Mouse (Mus musculus) forebrain, embryonic 11.5 days (tissue): ENCODE data around the gene Dbndd2. TPM values are rescaled to one million over a fixed set of nuclear protein-coding genes. Genes with fewer than 3 reads are reported as not detected.

Experiments
- ATAC-seq: fragments of 200-750 bp; cut with Nextera tagmentation; replicated peaks from 2 replicates; pipeline ENCODE4 v1.8.0; 2017; ENCODE audit warnings: moderate TSS enrichment; ENCODE audit not compliant: low FRiP score
- DNase-seq: peaks from one replicate; pipeline ENCODE4 v3.0.0-alpha.2; 2017; ENCODE audit warnings: low spot score
- H3K27ac ChIP-seq: fragments of 300-500 bp; sonication (generic); 2 replicates; pipeline ENCODE4 v1.5.1; 2014; ENCODE audit warnings: low read depth, low read length
- H3K27me3 ChIP-seq: fragments of 300-500 bp; sonication (generic); 2 replicates; pipeline ENCODE4 v1.6.1; 2014; ENCODE audit warnings: mild to moderate bottlenecking, low read length, mixed read lengths; ENCODE audit not compliant: control insufficient read depth, insufficient read depth
- H3K36me3 ChIP-seq: fragments of 300-500 bp; sonication (generic); 2 replicates; pipeline ENCODE4 v1.6.1; 2014; ENCODE audit warnings: mild to moderate bottlenecking, low read length, moderate library complexity, mixed read lengths; ENCODE audit not compliant: control insufficient read depth, insufficient read depth
- H3K4me1 ChIP-seq: fragments of 300-500 bp; sonication (generic); replicated peaks from 2 replicates; pipeline ENCODE4 v1.6.1; 2014; ENCODE audit warnings: low read length, mixed read lengths; ENCODE audit not compliant: control insufficient read depth, insufficient read depth
- H3K4me2 ChIP-seq: fragments of 300-500 bp; sonication (generic); 2 replicates; pipeline ENCODE4 v1.6.1; 2014; ENCODE audit warnings: low read depth, mild to moderate bottlenecking, low read length, moderate library complexity, mixed read lengths; ENCODE audit not compliant: severe bottlenecking
- H3K4me3 ChIP-seq: fragments of 300-500 bp; sonication (generic); 2 replicates; pipeline ENCODE4 v1.5.1; 2014; ENCODE audit warnings: low read depth, low read length
- H3K9ac ChIP-seq: fragments of 300-500 bp; sonication (generic); 2 replicates; pipeline ENCODE4 v1.6.1; 2014; ENCODE audit warnings: low read length
- H3K9me3 ChIP-seq: fragments of 300-500 bp; sonication (generic); 2 replicates; pipeline ENCODE4 v1.6.1; 2016; ENCODE audit warnings: low read length, mixed read lengths; ENCODE audit not compliant: control insufficient read depth
- WGBS: fragments of 180-500 bp; shearing (Covaris S2); extraction: QIAGEN DNeasy Blood & Tissue Kit; methylation state at CpG from one replicate; pipeline ENCODE4 v1.1.7; 2014; 5-methylcytosine and 5-hydroxymethylcytosine counted together
- polyA plus RNA-seq: library from polyadenylated mRNA; unstranded; fragments of >200 nt; fragmentation: Nextera tagmentation; extraction: Ambion mirVana; gene quantifications from 2 replicates; pipeline ENCODE4 v1.2.1, GENCODE M21; 2014

Dbndd2 gene
- polyA plus RNA-seq, 1 experiment from 2014 or later: 3.4 TPM

DNA sequence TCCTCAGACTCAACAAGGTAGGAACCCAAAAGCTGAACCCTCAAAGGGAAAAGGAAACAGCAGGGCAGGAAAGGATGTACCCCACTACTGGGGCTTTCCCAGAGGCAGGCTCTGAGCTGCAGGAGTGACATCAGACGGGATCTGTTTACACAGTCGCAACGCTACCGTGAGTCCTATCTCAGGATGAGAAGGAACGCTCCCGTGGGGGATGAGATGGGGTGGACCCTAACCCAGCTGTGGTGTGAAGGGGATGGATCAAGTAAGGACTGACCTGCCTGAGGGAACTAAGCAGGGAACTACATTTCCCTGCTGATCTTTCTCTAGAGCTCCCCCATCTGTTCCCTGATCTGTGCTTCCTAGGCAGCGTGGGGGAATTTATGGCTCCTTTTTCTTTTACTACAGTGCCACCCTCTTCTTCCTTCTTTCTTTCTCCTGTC is 29.0 kb upstream of the Dbndd2 start, which contains the start of gene Sys1:
Sys1 (plus strand) TSS at position 101 of the 437 bp plus-strand sequence.
- no peaks in the 10 kb centered on the region for H3K27me3 ChIP-seq
- H3K9ac ChIP-seq: peak within 1 kb of the TSS; percentile 49
- H3K9me3 ChIP-seq: no peaks in the 10 kb centered on the region
- peak within 1 kb of the TSS; percentile 36; the same call in 1 of the 2 replicates for H3K4me2 ChIP-seq
- no peaks in the 10 kb centered on the region for H3K36me3 ChIP-seq
- H3K27ac ChIP-seq: 0 out of 2 replicates have a peak within 1 kb of the TSS, but pooled peaks have one; percentile 12
- H3K4me3 ChIP-seq: no peak within 1 kb of the TSS
- DNase-seq: no peak
- peaks cover 3% of the 10 kb centered on the region; the same call in 1 of the 2 replicates for H3K4me1 ChIP-seq
- WGBS: 0% methylated on average over 7 of the region's 7 CpGs
- ATAC-seq: no peak

DNA sequence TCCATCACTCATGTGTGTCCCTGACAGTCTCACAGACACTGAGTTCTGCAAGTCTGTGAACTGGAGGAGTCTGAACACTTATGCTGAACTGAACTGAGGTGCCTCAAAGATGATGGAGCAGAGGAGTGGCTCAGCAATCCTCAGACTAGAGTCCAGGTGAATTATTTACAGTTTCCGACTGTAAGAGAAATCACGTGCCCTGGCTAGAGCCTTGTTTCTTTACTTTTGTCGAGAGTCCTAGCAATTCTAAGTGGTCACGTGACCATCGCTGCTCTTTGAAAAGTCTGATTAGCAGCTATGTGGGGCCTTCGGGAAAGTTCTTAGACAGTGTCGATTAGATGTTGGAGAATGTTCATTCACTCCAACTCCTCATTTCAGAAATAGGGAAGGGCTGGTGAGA is 28.0 kb upstream of the Dbndd2 start:
- no peak overlapping the region for H3K9ac ChIP-seq
- no peaks in the 10 kb centered on the region for H3K27me3 ChIP-seq
- no peak overlapping the region for H3K4me2 ChIP-seq
- H3K4me1 ChIP-seq: peaks cover 4% of the 10 kb centered on the region; the same call in 1 of the 2 replicates
- 74% methylated on average over 7 of the region's 7 CpGs for WGBS
- no peak overlapping the region for H3K27ac ChIP-seq
- no peaks in the 10 kb centered on the region for H3K9me3 ChIP-seq
- H3K4me3 ChIP-seq: no peak overlapping the region
- ATAC-seq: no peak
- no peaks in the 10 kb centered on the region for H3K36me3 ChIP-seq
- DNase-seq: no peak

DNA sequence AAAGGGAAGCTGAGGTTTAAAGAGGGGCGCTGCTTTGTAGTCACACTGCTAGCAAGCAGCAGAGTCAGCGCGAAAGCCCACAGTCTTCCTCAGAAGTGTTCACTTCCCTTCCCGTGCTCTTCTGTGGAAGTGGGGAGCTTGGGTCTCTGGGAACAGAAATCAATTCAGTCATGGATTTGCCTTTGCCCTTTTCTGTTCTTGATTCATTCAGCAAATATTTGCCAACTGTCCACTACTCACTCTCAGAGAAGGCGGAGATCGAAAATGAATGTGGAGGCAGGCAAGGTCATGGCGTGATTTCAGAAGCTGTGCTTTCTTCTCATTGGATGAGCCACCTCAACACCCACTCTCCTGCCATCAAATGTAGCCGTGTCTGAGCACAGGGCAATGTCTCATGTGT is 27.4 kb upstream of the Dbndd2 start:
- Histone ChIP-seq H3K27ac (no peak overlapping the region), H3K4me1 (peaks cover 4% of the 10 kb centered on the region; the same call in 1 of the 2 replicates), H3K36me3 (no peaks in the 10 kb centered on the region), H3K4me3 (no peak overlapping the region), H3K4me2 (no peak overlapping the region), H3K27me3 (no peaks in the 10 kb centered on the region), H3K9ac (no peak overlapping the region), H3K9me3 (no peaks in the 10 kb centered on the region)
- 88% methylated on average over 8 of the region's 8 CpGs for WGBS
- DNase-seq (no peak), ATAC-seq (no peak)

DNA sequence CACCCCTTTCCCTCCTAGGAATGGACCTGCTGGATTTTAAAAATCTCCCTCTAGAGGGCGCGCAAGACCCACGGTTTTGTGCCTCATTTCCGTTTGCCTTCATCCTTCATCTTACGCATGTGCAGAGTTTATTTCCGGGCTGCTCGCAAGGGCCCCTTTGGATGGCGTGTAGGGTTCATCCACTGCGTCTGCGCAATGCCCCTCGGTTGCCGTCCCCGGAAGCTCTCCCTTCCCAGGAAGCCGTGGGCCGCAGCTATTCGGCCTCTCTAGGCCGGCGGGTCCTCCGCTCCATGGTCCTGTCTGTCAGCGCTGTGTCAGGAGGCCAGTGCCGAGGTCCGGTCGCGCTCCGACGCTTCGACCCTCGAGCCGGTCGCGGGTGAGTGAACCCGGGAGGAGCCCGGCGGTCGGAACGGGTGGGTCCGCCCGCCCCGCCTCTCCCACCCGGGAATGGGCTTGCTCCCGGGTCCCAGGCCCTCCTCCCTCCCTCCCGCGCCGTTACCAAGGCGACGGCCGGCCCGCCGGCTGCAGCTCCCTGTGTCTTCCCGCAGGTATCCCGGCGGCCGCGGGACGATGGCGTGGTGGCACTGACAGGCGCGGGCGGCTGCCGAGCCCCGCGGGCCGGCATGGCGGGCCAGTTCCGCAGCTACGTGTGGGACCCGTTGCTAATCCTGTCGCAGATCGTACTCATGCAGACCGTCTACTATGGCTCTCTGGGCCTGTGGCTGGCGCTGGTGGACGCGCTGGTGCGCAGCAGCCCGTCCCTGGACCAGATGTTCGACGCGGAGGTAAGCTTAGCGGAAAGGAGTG is 25.0 kb upstream of the Dbndd2 start, which contains the start of gene Gm20458:
Gm20458 (plus strand) TSS at position 223 of the 807 bp plus-strand sequence.
- Histone ChIP-seq H3K36me3 (no peaks in the 10 kb centered on the region; the same call in 1 of the 2 replicates), H3K9ac (peak within 1 kb of the TSS; percentile 75), H3K4me3 (peak within 1 kb of the TSS; percentile 88), H3K4me1 (peaks cover 4% of the 10 kb centered on the region; the same call in 1 of the 2 replicates), H3K27me3 (no peaks in the 10 kb centered on the region), H3K9me3 (no peaks in the 10 kb centered on the region), H3K4me2 (peak within 1 kb of the TSS; percentile 75), H3K27ac (peak within 1 kb of the TSS; percentile 66)
- WGBS: under 1% methylated on average over 69 of the region's 79 CpGs
- ATAC-seq: peak; percentile 98
- peak; percentile 96 for DNase-seq

DNA sequence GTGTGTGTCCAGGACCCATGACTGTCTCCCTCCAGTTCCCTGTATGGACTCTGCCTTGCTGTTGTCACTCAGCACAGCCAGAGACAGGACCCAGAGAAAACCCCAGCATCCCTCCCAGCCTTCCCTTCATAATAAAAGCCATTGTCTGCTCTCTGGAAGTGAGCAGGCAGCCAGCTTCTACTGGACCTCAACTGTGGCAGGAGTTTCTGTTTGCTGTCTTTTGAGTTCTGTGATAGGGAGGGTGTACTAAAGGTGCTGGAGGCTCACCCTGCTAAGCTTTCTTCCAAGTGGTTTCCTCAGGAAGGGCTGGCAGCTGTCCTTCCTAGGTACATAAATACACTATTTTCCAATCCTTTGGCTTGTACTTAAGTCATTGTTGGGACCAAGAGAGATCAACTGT is 20.7 kb upstream of the Dbndd2 start:
- Histone ChIP-seq H3K27me3 (no peaks in the 10 kb centered on the region), H3K27ac (no peak overlapping the region), H3K36me3 (no peaks in the 10 kb centered on the region; the same call in 1 of the 2 replicates), H3K9me3 (no peaks in the 10 kb centered on the region), H3K4me1 (peaks cover 4% of the 10 kb centered on the region; the same call in 1 of the 2 replicates), H3K4me2 (no peak overlapping the region), H3K4me3 (no peak overlapping the region), H3K9ac (no peak overlapping the region)
- ATAC-seq: no peak
- DNase-seq: no peak

DNA sequence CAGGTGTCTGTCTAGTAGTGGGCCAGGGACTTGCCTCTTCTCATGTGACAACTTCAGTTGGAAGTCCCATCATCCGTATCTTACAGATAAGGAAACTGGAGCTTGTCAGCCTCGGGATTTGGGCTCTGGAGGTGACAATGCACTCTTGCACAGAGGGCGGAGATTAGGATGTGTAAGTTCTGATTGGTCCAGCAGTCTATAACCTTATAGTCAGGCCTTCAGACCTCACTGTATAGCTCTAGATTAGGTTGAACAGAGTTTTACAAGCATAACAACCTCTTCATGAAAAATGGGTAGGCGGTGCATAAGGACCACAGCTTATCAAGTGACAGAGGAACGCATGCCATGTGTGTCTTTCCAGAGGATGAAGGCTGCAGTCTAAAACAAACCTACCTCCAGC is 19.1 kb upstream of the Dbndd2 start:
- 83% methylated on average over 5 of the region's 5 CpGs for WGBS

DNA sequence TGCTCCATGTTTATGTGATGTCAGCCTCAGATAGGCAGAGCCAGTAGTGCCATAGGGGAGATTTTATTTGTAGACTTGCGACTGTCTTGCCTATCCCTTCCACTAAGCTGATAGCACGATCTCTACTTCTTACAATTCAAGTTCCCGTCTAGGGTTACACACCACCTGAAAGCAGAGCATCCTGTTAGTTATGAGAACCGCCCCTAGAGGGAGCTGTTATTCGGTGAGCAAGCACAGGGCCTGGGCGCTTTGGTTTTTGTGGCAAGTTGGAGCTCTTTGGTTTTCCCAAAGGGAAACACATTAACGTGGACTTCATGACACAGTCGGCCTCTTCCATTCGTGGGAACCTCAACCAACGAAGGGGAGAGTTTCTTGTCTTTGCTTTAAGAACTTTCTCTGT is 15.7 kb upstream of the Dbndd2 start:
- no peak overlapping the region for H3K27ac ChIP-seq
- no peak for ATAC-seq
- H3K36me3 ChIP-seq: no peaks in the 10 kb centered on the region; the same call in 1 of the 2 replicates
- no peak overlapping the region for H3K4me2 ChIP-seq
- no peak overlapping the region for H3K9ac ChIP-seq
- 29% methylated on average over 10 of the region's 10 CpGs for WGBS
- DNase-seq: peak; percentile 64
- no peaks in the 10 kb centered on the region for H3K4me1 ChIP-seq
- H3K4me3 ChIP-seq: no peak overlapping the region
- no peaks in the 10 kb centered on the region for H3K27me3 ChIP-seq
- H3K9me3 ChIP-seq: no peaks in the 10 kb centered on the region

More for the DNA sequence above, 19.1 kb upstream of the Dbndd2 start:
- peaks cover 2% of the 10 kb centered on the region; the same call in 1 of the 2 replicates for H3K4me1 ChIP-seq
- no peak overlapping the region for H3K27ac ChIP-seq
- no peaks in the 10 kb centered on the region for H3K9me3 ChIP-seq
- DNase-seq (no peak), ATAC-seq (no peak)
- H3K4me2 ChIP-seq: no peak overlapping the region
- H3K9ac ChIP-seq: no peak overlapping the region
- H3K27me3 ChIP-seq: no peaks in the 10 kb centered on the region
- no peak overlapping the region for H3K4me3 ChIP-seq
- no peaks in the 10 kb centered on the region; the same call in 1 of the 2 replicates for H3K36me3 ChIP-seq

DNA sequence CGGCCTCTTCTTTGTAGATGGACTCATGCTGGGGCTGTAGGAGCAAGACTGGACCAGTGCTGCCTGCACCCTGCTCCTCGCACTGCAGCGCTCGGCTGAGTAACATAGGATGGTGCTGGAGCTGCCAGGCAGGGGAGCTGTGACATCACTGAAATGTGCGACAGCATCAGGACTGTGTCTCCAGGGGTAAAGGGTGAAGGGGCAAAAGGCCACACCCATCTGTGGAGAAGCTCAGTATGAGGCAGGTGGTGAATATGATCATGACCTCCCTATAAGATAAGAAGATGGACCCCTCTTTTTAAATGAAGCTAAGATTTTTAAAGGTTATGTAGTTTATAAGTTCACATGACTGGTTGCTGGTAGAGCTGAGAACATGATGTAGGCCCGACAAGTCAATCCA is 12.3 kb upstream of the Dbndd2 start, which contains the start of gene Trp53tg5:
Trp53tg5 (minus strand) TSS at position 101 of the 400 bp plus-strand sequence.
- Histone ChIP-seq H3K4me1 (no peaks in the 10 kb centered on the region), H3K9me3 (no peaks in the 10 kb centered on the region), H3K27me3 (no peaks in the 10 kb centered on the region), H3K27ac (no peak within 1 kb of the TSS), H3K4me2 (no peak within 1 kb of the TSS), H3K9ac (no peak within 1 kb of the TSS; the same call in 1 of the 2 replicates), H3K4me3 (no peak within 1 kb of the TSS), H3K36me3 (no peaks in the 10 kb centered on the region)
- DNase-seq (no peak), ATAC-seq (no peak)
- 86% methylated on average over 6 of the region's 6 CpGs for WGBS
